Mouse (Mus musculus) intestine, postnatal 0 days (tissue): ENCODE measurements around the gene Peli1. TPM values are rescaled to one million over a fixed set of nuclear protein-coding genes. Genes with fewer than 3 reads are reported as not detected.
"Not testable (repeated sequence)": the region's sequence is repeated elsewhere in the genome, so short reads cannot be mapped to it uniquely, and the experiment has no call there.

Source experiments
- ATAC-seq: fragments of 200-750 bp; cut with Nextera tagmentation; 2 replicates; pipeline ENCODE4 v1.8.0; 2017; ENCODE audit warnings: mild to moderate bottlenecking, moderate TSS enrichment, moderate library complexity
- H3K27ac ChIP-seq: fragments of 300-500 bp; sonication (generic); 2 replicates; pipeline ENCODE4 v1.5.1; 2014; ENCODE audit warnings: mild to moderate bottlenecking, low read depth, low read length, moderate library complexity
- H3K27me3 ChIP-seq: fragments of 300-500 bp; sonication (generic); replicated peaks from 2 replicates; pipeline ENCODE4 v1.6.1; 2014; ENCODE audit warnings: low read length, mixed read lengths; ENCODE audit not compliant: control insufficient read depth, insufficient read depth
- H3K36me3 ChIP-seq: fragments of 300-500 bp; sonication (generic); 2 replicates; pipeline ENCODE4 v1.6.1; 2014; ENCODE audit warnings: mild to moderate bottlenecking, moderate library complexity; ENCODE audit not compliant: control insufficient read depth, insufficient read depth
- H3K4me1 ChIP-seq: fragments of 300-500 bp; sonication (generic); replicated peaks from 2 replicates; pipeline ENCODE4 v1.6.1; 2014; ENCODE audit warnings: antibody characterized with exemption, low read length, mixed read lengths; ENCODE audit not compliant: control insufficient read depth, insufficient read depth
- H3K4me2 ChIP-seq: fragments of 300-500 bp; sonication (generic); replicated peaks from 2 replicates; pipeline ENCODE4 v1.6.1; 2014; ENCODE audit warnings: low read depth, mild to moderate bottlenecking, moderate library complexity
- H3K4me3 ChIP-seq: fragments of 300-500 bp; sonication (generic); 2 replicates; pipeline ENCODE4 v1.5.1; 2014; ENCODE audit warnings: low read depth, low read length
- H3K9ac ChIP-seq: fragments of 300-500 bp; sonication (generic); 2 replicates; pipeline ENCODE4 v1.6.1; 2014; ENCODE audit warnings: mild to moderate bottlenecking, low read depth, low read length
- H3K9me3 ChIP-seq: fragments of 300-500 bp; sonication (generic); 2 replicates; pipeline ENCODE4 v1.6.1; 2016; ENCODE audit warnings: mixed run types; ENCODE audit not compliant: control insufficient read depth
- CTCF ChIP-seq: sonication (generic); IDR thresholded peaks from 2 replicates; pipeline ENCODE4 v1.5.1; 2016; ENCODE audit warnings: low read depth, mild to moderate bottlenecking, control low read depth, antibody characterized with exemption, moderate library complexity
- WGBS: fragments of 180-500 bp; shearing (Covaris S2); extraction: QIAGEN DNeasy Blood & Tissue Kit; methylation state at CpG from one replicate; pipeline ENCODE4 v1.1.7; 2014; 5-methylcytosine and 5-hydroxymethylcytosine counted together
- polyA plus RNA-seq: library from polyadenylated mRNA; unstranded; fragments of >200 nt; fragmentation: Nextera tagmentation; extraction: Ambion mirVana; gene quantifications from 2 replicates; pipeline ENCODE4 v1.2.1, GENCODE M21; 2015

Peli1 gene
- polyA plus RNA-seq, 1 experiment from 2014 or later, result 27.2 TPM

DNA sequence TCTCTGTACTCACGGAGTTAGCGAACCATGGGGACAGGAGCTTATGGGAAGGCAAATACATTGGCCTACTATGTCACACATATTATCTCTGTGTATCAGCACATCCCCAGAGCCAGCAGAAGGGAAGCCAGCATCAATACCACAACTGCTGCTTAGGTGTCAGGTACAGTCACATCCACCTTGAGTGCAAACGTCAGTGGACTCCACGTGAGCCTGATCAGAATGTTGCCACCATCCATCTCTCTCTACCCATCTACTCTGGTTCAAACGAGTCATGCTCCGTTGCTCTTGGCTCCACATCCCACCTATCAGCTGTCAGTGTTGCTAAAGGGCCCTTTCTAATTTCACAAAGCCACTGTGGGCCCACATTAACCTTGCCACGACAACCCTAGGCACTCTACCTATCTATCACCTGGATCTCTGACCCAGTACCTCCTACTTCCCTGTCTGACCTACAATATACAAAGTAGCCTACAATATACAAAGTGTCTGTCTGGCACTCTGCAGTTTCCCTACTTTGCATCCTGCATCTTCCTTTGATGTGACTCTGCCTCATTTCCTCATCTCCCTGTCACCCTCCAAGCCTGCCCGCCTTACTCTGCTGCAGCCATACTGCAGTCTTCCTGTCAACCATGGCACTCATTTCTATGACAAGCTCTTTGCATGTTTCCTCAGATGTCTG, 73.4 kb downstream of the Peli1 start:
- H3K27me3 ChIP-seq, result no peaks in the 10 kb centered on the region
- WGBS, result 68% methylated on average over 8 of the region's 8 CpGs
- no peak overlapping the region for H3K4me2 ChIP-seq
- H3K9me3 ChIP-seq, result peaks cover 2% of the 10 kb centered on the region
- H3K9ac ChIP-seq, result no peak overlapping the region
- H3K4me3 ChIP-seq, result no peak overlapping the region
- no peak for TF ChIP-seq CTCF
- no peaks in the 10 kb centered on the region for H3K4me1 ChIP-seq
- no peak overlapping the region for H3K27ac ChIP-seq
- H3K36me3 ChIP-seq, result no peaks in the 10 kb centered on the region
- ATAC-seq, result no peak

DNA sequence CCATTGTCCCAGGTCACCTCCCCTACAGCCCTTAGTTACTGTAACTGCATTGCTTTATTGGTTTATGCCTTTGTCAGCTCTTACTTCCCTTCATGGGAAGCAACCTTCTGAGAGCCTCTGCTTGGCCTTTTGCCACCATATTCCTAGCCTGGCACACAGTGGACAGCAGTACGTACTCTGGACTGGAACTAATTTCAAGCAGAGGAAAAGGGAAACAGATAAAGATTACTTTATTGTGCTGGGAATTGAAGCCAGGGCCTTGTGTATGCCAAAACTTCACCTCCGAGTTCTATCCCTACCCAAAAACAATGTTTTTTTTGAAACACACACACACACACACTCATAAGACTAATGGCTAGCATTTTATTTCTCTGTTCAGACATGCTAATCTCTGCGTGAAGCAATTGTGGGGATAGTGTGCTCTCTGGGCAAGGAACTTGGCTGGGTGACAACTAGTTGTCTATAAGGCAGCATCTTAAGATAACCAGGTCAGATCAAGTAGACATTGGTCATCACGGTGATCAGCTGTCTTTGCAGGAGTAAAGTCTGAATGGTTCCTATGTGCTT, 74.0 kb downstream of the Peli1 start:
- 58% methylated on average over 4 of the region's 4 CpGs for WGBS

DNA sequence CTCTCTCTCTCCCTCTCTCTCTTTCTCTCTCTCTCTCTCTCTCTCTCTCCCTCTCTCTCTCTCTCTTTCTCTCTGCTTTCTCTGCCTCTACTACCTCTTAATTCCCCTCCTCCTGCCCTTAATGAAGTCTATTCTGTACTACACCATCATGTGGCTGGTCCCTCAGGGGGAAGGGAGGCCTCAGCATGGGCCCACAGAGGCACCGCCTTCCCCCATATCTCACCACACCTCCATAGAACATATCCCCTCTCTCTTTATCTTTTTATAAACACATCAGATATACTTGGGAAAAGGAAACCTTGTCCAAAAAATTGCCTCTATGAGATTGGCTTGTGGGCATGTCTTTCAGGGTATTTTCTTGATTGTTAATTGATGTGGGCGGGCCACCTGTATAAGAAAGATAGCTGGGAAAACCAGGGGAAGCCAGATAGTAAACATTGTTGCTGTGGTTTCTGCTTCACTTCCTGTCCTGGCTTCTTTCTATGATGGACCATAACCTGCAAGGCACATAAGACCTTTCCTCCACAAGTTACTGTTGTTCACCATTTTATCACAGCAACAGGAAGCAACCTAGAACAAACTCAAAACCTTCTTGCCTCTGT, 75.5 kb downstream of the Peli1 start:
- H3K4me2 ChIP-seq, result no peak overlapping the region
- no peaks in the 10 kb centered on the region for H3K27me3 ChIP-seq
- no peak for TF ChIP-seq CTCF
- no peak for ATAC-seq
- H3K9ac ChIP-seq, result no peak overlapping the region
- WGBS, result 93% methylated on average over 2 of the region's 2 CpGs
- no peaks in the 10 kb centered on the region for H3K4me1 ChIP-seq
- no peaks in the 10 kb centered on the region for H3K36me3 ChIP-seq
- H3K4me3 ChIP-seq, result no peak overlapping the region
- H3K27ac ChIP-seq, result no peak overlapping the region
- H3K9me3 ChIP-seq, result peaks cover 9% of the 10 kb centered on the region

More for the DNA sequence above, 74.0 kb downstream of the Peli1 start:
- H3K27ac ChIP-seq, result no peak overlapping the region
- no peak for ATAC-seq
- peaks cover 8% of the 10 kb centered on the region for H3K9me3 ChIP-seq
- no peaks in the 10 kb centered on the region for H3K36me3 ChIP-seq
- H3K27me3 ChIP-seq, result no peaks in the 10 kb centered on the region
- no peak overlapping the region for H3K4me2 ChIP-seq
- TF ChIP-seq CTCF, result no peak
- no peak overlapping the region for H3K4me3 ChIP-seq
- H3K4me1 ChIP-seq, result no peaks in the 10 kb centered on the region
- no peak overlapping the region for H3K9ac ChIP-seq

DNA sequence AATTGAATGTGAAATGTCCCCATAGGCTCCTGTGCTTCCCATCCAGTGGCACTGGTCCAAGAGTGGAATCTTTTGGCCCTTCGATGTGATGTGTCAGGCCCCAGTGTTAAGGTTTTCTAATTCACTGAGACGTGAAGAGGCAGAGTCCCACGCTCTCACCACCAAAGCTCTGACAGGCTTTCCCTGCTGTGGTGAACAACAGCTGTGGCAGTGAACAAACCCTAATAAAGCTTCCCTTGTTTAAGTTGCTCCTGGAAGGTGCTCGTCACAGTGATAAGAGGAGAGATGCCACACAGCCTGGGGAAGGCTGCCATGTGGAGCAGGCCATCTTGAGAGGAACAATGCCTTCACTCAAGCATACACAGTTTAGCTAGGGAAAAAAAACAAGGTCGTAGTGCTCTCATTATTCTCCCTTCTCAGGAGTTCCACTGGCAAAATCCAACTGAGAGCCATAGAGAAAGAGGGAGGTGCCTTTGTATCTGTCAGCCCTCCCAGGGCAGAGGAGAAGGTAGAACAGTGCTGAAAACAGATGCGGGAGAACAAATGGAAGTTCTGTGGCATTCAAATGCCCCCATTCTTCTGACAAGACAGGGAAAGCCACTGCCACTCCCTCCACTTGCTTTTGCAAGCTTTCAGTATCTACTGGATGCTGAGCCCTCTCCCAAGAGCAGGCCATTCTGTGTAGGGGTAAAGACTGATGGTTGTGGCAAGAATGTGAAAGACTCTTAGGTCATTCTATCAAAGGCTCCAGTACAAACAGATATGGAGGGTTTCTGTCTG, 77.9 kb downstream of the Peli1 start:
- Histone ChIP-seq H3K9me3 (peaks cover 9% of the 10 kb centered on the region), H3K4me2 (no peak overlapping the region), H3K9ac (no peak overlapping the region), H3K27me3 (no peaks in the 10 kb centered on the region), H3K27ac (no peak overlapping the region), H3K4me3 (no peak overlapping the region), H3K36me3 (no peaks in the 10 kb centered on the region), H3K4me1 (no peaks in the 10 kb centered on the region)
- WGBS, result 76% methylated on average over 6 of the region's 6 CpGs
- no peak for TF ChIP-seq CTCF
- ATAC-seq, result no peak

DNA sequence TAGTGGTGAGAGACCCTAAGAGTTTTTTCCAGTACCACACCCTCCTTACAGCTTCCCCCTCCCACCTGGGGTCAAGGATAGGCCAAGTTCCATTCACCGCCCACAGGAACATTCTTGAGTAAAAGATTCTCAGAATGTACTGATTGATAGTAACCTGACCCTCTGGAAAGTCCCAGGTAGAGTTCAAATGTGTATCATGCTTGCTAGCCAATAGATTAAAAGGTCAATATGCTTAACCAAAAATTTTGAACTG, 78.4 kb downstream of the Peli1 start:
- H3K36me3 ChIP-seq, H3K27ac ChIP-seq, H3K4me3 ChIP-seq, ATAC-seq, H3K9me3 ChIP-seq, H3K27me3 ChIP-seq, H3K4me2 ChIP-seq, H3K4me1 ChIP-seq, H3K9ac ChIP-seq: not testable (repeated sequence)
- 94% methylated on average over 1 of the region's 1 CpGs for WGBS

DNA sequence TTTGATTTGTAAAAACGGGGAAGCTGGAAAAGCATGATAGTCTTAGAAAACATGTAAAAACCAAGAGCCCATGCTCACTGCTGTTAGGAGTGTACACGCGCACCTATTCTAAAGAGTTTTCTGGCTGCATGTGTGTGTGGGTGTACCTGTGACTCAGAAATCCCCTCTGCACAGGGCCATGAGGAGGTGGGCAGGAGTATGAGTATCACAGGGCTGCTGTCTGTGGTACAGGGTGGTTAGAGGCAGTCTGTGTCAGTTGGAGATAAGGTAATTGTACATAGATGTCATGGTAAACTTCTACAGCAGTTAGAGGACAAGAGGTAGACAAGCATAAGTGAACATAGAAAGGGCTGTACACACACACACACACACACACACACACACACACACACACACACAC, 81.2 kb downstream of the Peli1 start:
- H3K36me3 ChIP-seq, result no peaks in the 10 kb centered on the region
- WGBS, result 94% methylated on average over 3 of the region's 3 CpGs
- H3K4me2 ChIP-seq, result no peak overlapping the region
- no peak for ATAC-seq
- H3K27me3 ChIP-seq, result no peaks in the 10 kb centered on the region
- H3K9ac ChIP-seq, result no peak overlapping the region
- H3K27ac ChIP-seq, result no peak overlapping the region
- no peaks in the 10 kb centered on the region for H3K4me1 ChIP-seq
- no peak overlapping the region for H3K4me3 ChIP-seq
- peaks cover 9% of the 10 kb centered on the region for H3K9me3 ChIP-seq
- TF ChIP-seq CTCF, result no peak
